Mouse (Mus musculus): ENCODE measurements around the gene Ascl4. TPM values are rescaled to one million over a fixed set of nuclear protein-coding genes. Genes with fewer than 3 reads are reported as not detected.

Ascl4 gene
- total and polyA plus RNA-seq, 2 experiments = 0.04 TPM; not detected in 1

GRCm38 (mm10) chr10:85929962-85930361, 2.5 kb downstream of the Ascl4 start:
- Histone ChIP-seq H3K79me2 (ENCODE audit: control insufficient read depth, insufficient read depth, low read length) (no peaks in the 10 kb centered on the region), H3K9ac (ENCODE audit: low read depth, low read length) (no peak overlapping the region), H3K27me3 (ENCODE audit: control insufficient read depth, insufficient read depth, low read length) (peaks cover 2% of the 10 kb centered on the region; the same call in 1 of the 2 replicates), H3K4me1 (ENCODE audit: control insufficient read depth, insufficient read depth, low read length) (peaks cover 5% of the 10 kb centered on the region; the same call in 1 of the 2 replicates), H3K36me3 (ENCODE audit: control insufficient read depth, insufficient read depth, low read length) (no peaks in the 10 kb centered on the region), H3K27ac (replicated peaks; ENCODE audit: insufficient read depth, low read depth, low read length) (no peak overlapping the region), H3K4me3 (ENCODE audit: insufficient read depth, low read depth, low read length) (no peak overlapping the region)
- TF ChIP-seq CTCF (IDR thresholded peaks at IDR 0.05; ENCODE audit: low read depth, low read length) (no peak), POLR2A (IDR thresholded peaks at IDR 0.05; ENCODE audit: extremely low read depth, insufficient read depth, low read length) (no peak)
- 90% methylated on average over 11 of the region's 11 CpGs for WGBS
- DNase-seq (ENCODE audit: extremely low read depth, low read depth, low spot score) = no peak

GRCm38 (mm10) chr10:85936280-85936965, 8.9 kb downstream of the Ascl4 start:
- no peaks in the 10 kb centered on the region for H3K4me1 ChIP-seq (ENCODE audit: control insufficient read depth, insufficient read depth, low read length)
- no peak overlapping the region for H3K4me3 ChIP-seq (ENCODE audit: insufficient read depth, low read depth, low read length)
- TF ChIP-seq CTCF (IDR thresholded peaks at IDR 0.05; ENCODE audit: low read depth, low read length) = no peak
- TF ChIP-seq POLR2A (IDR thresholded peaks at IDR 0.05; ENCODE audit: extremely low read depth, insufficient read depth, low read length) = no peak
- H3K36me3 ChIP-seq (ENCODE audit: control insufficient read depth, insufficient read depth, low read length) = peaks cover 29% of the 10 kb centered on the region
- DNase-seq (ENCODE audit: extremely low read depth, low read depth, low spot score) = no peak
- no peaks in the 10 kb centered on the region for H3K79me2 ChIP-seq (ENCODE audit: control insufficient read depth, insufficient read depth, low read length)
- H3K9ac ChIP-seq (ENCODE audit: low read depth, low read length) = no peak overlapping the region
- WGBS = 98% methylated on average over 6 of the region's 6 CpGs
- no peaks in the 10 kb centered on the region for H3K27me3 ChIP-seq (ENCODE audit: control insufficient read depth, insufficient read depth, low read length)
- H3K27ac ChIP-seq (replicated peaks; ENCODE audit: insufficient read depth, low read depth, low read length) = no peak overlapping the region

- Histone ChIP-seq H3K9ac (ENCODE audit: low read depth, low read length) (no peak overlapping the region), H3K27me3 (ENCODE audit: control insufficient read depth, insufficient read depth, low read length) (no peaks in the 10 kb centered on the region), H3K4me3 (ENCODE audit: insufficient read depth, low read depth, low read length) (no peak overlapping the region), H3K27ac (replicated peaks; ENCODE audit: insufficient read depth, low read depth, low read length) (no peak overlapping the region), H3K36me3 (ENCODE audit: control insufficient read depth, insufficient read depth, low read length) (peaks cover 56% of the 10 kb centered on the region), H3K79me2 (ENCODE audit: control insufficient read depth, insufficient read depth, low read length) (no peaks in the 10 kb centered on the region), H3K4me1 (ENCODE audit: control insufficient read depth, insufficient read depth, low read length) (no peaks in the 10 kb centered on the region; the same call in 1 of the 2 replicates)
- no peak for DNase-seq (ENCODE audit: extremely low read depth, low read depth, low spot score)
- 98% methylated on average over 8 of the region's 8 CpGs for whole genome bisulfite sequencing
- no peak for TF ChIP-seq POLR2A (IDR thresholded peaks at IDR 0.05; ENCODE audit: extremely low read depth, insufficient read depth, low read length)
- TF ChIP-seq CTCF (IDR thresholded peaks at IDR 0.05; ENCODE audit: low read depth, low read length) = no peak
These were observed 21.2 kb downstream of the Ascl4 start for GRCm38 (mm10) chr10:85948483-85949196.

- no peak overlapping the region for H3K27ac ChIP-seq (replicated peaks; ENCODE audit: insufficient read depth, low read depth, low read length)
- peaks cover 37% of the 10 kb centered on the region for H3K36me3 ChIP-seq (ENCODE audit: control insufficient read depth, insufficient read depth, low read length)
- 84% methylated on average over 6 of the region's 6 CpGs for WGBS
These were observed 24.4 kb downstream of the Ascl4 start for GRCm38 (mm10) chr10:85951765-85952443.

GRCm38 (mm10) chr10:85953401-85953800, 25.9 kb downstream of the Ascl4 start:
- peak; percentile 14 for DNase-seq (ENCODE audit: extremely low read depth, low read depth, low spot score)
- H3K4me1 ChIP-seq (ENCODE audit: control insufficient read depth, insufficient read depth, low read length) = peaks cover 8% of the 10 kb centered on the region; the same call in 1 of the 2 replicates
- 16% methylated on average over 3 of the region's 3 CpGs for WGBS
- H3K36me3 ChIP-seq (ENCODE audit: control insufficient read depth, insufficient read depth, low read length) = peaks cover 26% of the 10 kb centered on the region
- no peak overlapping the region for H3K4me3 ChIP-seq (ENCODE audit: insufficient read depth, low read depth, low read length)
- no peak overlapping the region for H3K9ac ChIP-seq (ENCODE audit: low read depth, low read length)
- peaks cover 9% of the 10 kb centered on the region; the same call in 1 of the 2 replicates for H3K79me2 ChIP-seq (ENCODE audit: control insufficient read depth, insufficient read depth, low read length)
- TF ChIP-seq POLR2A (IDR thresholded peaks at IDR 0.05; ENCODE audit: extremely low read depth, insufficient read depth, low read length) (no peak), CTCF (IDR thresholded peaks at IDR 0.05; ENCODE audit: low read depth, low read length) (no peak)
- H3K27ac ChIP-seq (replicated peaks; ENCODE audit: insufficient read depth, low read depth, low read length) = no peak overlapping the region
- H3K27me3 ChIP-seq (ENCODE audit: control insufficient read depth, insufficient read depth, low read length) = no peaks in the 10 kb centered on the region

More at GRCm38 (mm10) chr10:85951765-85952443, 24.4 kb downstream of the Ascl4 start:
- no peak for TF ChIP-seq CTCF (IDR thresholded peaks at IDR 0.05; ENCODE audit: low read depth, low read length)
- TF ChIP-seq POLR2A (IDR thresholded peaks at IDR 0.05; ENCODE audit: extremely low read depth, insufficient read depth, low read length) = no peak
- H3K9ac ChIP-seq (ENCODE audit: low read depth, low read length) = no peak overlapping the region
- H3K4me1 ChIP-seq (ENCODE audit: control insufficient read depth, insufficient read depth, low read length) = peaks cover 7% of the 10 kb centered on the region; the same call in 1 of the 2 replicates
- H3K27me3 ChIP-seq (ENCODE audit: control insufficient read depth, insufficient read depth, low read length) = no peaks in the 10 kb centered on the region
- H3K79me2 ChIP-seq (ENCODE audit: control insufficient read depth, insufficient read depth, low read length) = peaks cover 4% of the 10 kb centered on the region; the same call in 1 of the 2 replicates
- no peak for DNase-seq (ENCODE audit: extremely low read depth, low read depth, low spot score)
- H3K4me3 ChIP-seq (ENCODE audit: insufficient read depth, low read depth, low read length) = no peak overlapping the region
